Mouse (Mus musculus) cerebellum, adult 2 months (tissue): ENCODE results near the gene Actl10.

Experiments used
- CTCF ChIP-seq: fragments of 200-500 bp; IDR thresholded peaks from 2 replicates; pipeline ENCODE4 v1.5.1; 2011; ENCODE audit warnings: low read depth, mild to moderate bottlenecking, control low read depth, low read length, moderate library complexity, borderline replicate concordance; ENCODE audit not compliant: insufficient read depth
- POLR2A ChIP-seq: fragments of 200-500 bp; IDR thresholded peaks from 2 replicates; pipeline ENCODE4 v1.6.1; 2011; ENCODE audit warnings: low read length, control low read depth, borderline replicate concordance; ENCODE audit not compliant: insufficient read depth

GRCm38 (mm10) chr2:154543567-154544347, 7.8 kb upstream of the Actl10 start:
- peak; percentile 25; the same call in 1 of the 2 replicates for TF ChIP-seq CTCF
- TF ChIP-seq POLR2A: no peak
